Mouse (Mus musculus) bone marrow, adult 2 months (tissue): ENCODE measurements around the gene Disp1.

Experiments
- CTCF ChIP-seq: fragments of 200-500 bp; IDR thresholded peaks from 2 replicates; pipeline ENCODE4 v1.5.1; 2011; ENCODE audit warnings: low read length, control low read depth; ENCODE audit not compliant: control insufficient read depth, insufficient read depth
- POLR2A ChIP-seq: fragments of 200-500 bp; IDR thresholded peaks from 2 replicates; pipeline ENCODE4 v1.6.1; 2011; ENCODE audit warnings: low read depth, mild to moderate bottlenecking, control low read depth, low read length, borderline replicate concordance; ENCODE audit not compliant: control insufficient read depth

DNA sequence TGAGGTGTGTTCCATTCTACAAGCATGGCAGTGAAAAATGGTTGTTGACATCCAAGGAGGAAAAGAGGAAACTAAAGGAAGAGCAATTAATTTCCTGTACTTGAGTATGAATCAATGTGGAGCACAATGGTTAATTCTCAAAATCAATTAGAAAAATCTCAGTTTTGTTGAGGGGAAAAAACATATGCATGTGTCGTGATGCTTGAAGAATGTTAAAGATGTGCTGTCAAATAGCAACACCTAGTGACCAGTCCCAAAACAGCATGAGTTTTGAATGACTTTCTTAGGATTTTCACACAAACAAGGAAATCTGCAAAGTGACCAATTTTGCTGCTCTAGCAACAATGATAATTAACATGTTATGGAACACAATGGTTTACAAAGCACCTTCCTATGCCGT is 16.6 kb upstream of the Disp1 start:
- TF ChIP-seq CTCF = peak; percentile 22; the same call in 1 of the 2 replicates
- no peak for TF ChIP-seq POLR2A
